Mouse (Mus musculus) CH12.LX (cell line): ENCODE measurements around the gene Selp.

ENCODE experiments used
- CHD1 ChIP-seq: IDR thresholded peaks from 2 replicates; pipeline ENCODE4 v1.6.1; 2012; ENCODE audit warnings: low read depth, low read length, improper control_type of control experiment, inconsistent platforms
- CTCF ChIP-seq, 2 experiments: IDR thresholded peaks in 1 of 2; conservative IDR thresholded peaks in 1 of 2; 2 replicates each; pipeline ENCODE4 v1.5.1; 2011 to 2012; ENCODE audit warnings: low read depth in 2 of 2, low read length in 2 of 2, improper control_type of control experiment in 1 of 2, inconsistent platforms in 1 of 2, mild to moderate bottlenecking in 1 of 2, moderate library complexity in 1 of 2
- HCFC1 ChIP-seq: IDR thresholded peaks from 2 replicates; pipeline ENCODE4 v1.6.1; 2012; ENCODE audit warnings: low read depth, mild to moderate bottlenecking, inconsistent platforms, low read length, improper control_type of control experiment
- JUN ChIP-seq: IDR thresholded peaks from 2 replicates; pipeline ENCODE4 v1.6.1; 2011; ENCODE audit warnings: low read depth, mild to moderate bottlenecking, low read length, improper control_type of control experiment, moderate library complexity; ENCODE audit not compliant: insufficient read depth
- POLR2A ChIP-seq: IDR thresholded peaks from 2 replicates; pipeline ENCODE4 v1.6.1; 2011; ENCODE audit warnings: low read depth, mild to moderate bottlenecking, improper control_type of control experiment, low read length
- RCOR1 ChIP-seq: conservative IDR thresholded peaks from 2 replicates; pipeline ENCODE4 v1.6.1; 2012; ENCODE audit warnings: low read depth, mild to moderate bottlenecking, inconsistent platforms, low read length, improper control_type of control experiment
- TBP ChIP-seq: conservative IDR thresholded peaks from 2 replicates; pipeline ENCODE4 v1.6.1; 2011; ENCODE audit warnings: low read depth, low read length, improper control_type of control experiment
- ZNF384 ChIP-seq: IDR thresholded peaks from 2 replicates; pipeline ENCODE4 v1.6.1; 2012; ENCODE audit warnings: low read depth, low read length, improper control_type of control experiment, inconsistent platforms

- TF ChIP-seq POLR2A (no peak), CHD1 (no peak), CTCF (conservative IDR thresholded peaks at IDR 0.05 in 1 of 2, IDR thresholded peaks at IDR 0.05 in 1 of 2; ENCODE audit: low read depth in 2 of 2, low read length in 2 of 2) (no peak), TBP (no peak), HCFC1 (no peak), ZNF384 (no peak), JUN (no peak), RCOR1 (no peak)
These were observed 784 bp upstream of the Selp start for GRCm38 (mm10) chr1:164114280-164114679.
